Mouse (Mus musculus) stomach, embryonic 15.5 days (tissue): ENCODE data around the gene Zfp719. TPM values are rescaled to one million over a fixed set of nuclear protein-coding genes. Genes with fewer than 3 reads are reported as not detected.

Source experiments
- polyA plus RNA-seq: library from polyadenylated mRNA; unstranded; fragments of >200 nt; fragmentation: Nextera tagmentation; extraction: Ambion mirVana; gene quantifications from 2 replicates; pipeline ENCODE4 v1.2.1, GENCODE M21; 2015

Zfp719 gene
- polyA plus RNA-seq, 1 experiment from 2014 or later, result 10.3 TPM

Other genes with a start within 250 kb of the Zfp719 start
- gene Siglecf, start 228.3 kb upstream of the Zfp719 start, polyA plus RNA-seq, result 0.37 and 0.45 TPM in 2 replicates
- gene Siglecg, start 171.4 kb upstream of the Zfp719 start, polyA plus RNA-seq, result 0.28 and 0.30 TPM in 2 replicates
- 0.15 and 0.77 TPM in 2 replicates for gene Lim2, start 151.9 kb upstream of the Zfp719 start, polyA plus RNA-seq
- 3.7 and 4.4 TPM in 2 replicates for gene Nkg7, start 142.5 kb upstream of the Zfp719 start, polyA plus RNA-seq
- gene Cldnd2, start 138.8 kb upstream of the Zfp719 start, polyA plus RNA-seq, result 0.21 TPM in 1 of 2 replicates, not detected in the other
- gene Etfb, start 135.5 kb upstream of the Zfp719 start, polyA plus RNA-seq, result 353 and 355 TPM in 2 replicates
- gene Gm45233, start 135.5 kb upstream of the Zfp719 start, polyA plus RNA-seq, result 0.96 and 1.1 TPM in 2 replicates
- 6.0 and 7.7 TPM in 2 replicates for gene Vsig10l, start 116.5 kb upstream of the Zfp719 start, polyA plus RNA-seq
- 0.49 and 0.55 TPM in 2 replicates for gene Iglon5, start 89.5 kb upstream of the Zfp719 start, polyA plus RNA-seq
- not detected in 2 replicates for gene 4931406B18Rik, start 73.7 kb upstream of the Zfp719 start, polyA plus RNA-seq
- 2.1 and 2.3 TPM in 2 replicates for gene Cd33, start 35.2 kb upstream of the Zfp719 start, polyA plus RNA-seq
- 2.9 and 3.6 TPM in 2 replicates for gene Zfp658, start 17.4 kb upstream of the Zfp719 start, polyA plus RNA-seq
- gene Zfp819, start 27.6 kb downstream of the Zfp719 start, polyA plus RNA-seq, result not detected in 2 replicates
- 1.1 and 2.2 TPM in 2 replicates for gene Ceacam18, start 55.1 kb downstream of the Zfp719 start, polyA plus RNA-seq
- 1.7 and 2.0 TPM in 2 replicates for gene Siglece, start 80.6 kb downstream of the Zfp719 start, polyA plus RNA-seq
- 14.3 and 14.7 TPM in 2 replicates for gene Ctu1, start 92.4 kb downstream of the Zfp719 start, polyA plus RNA-seq
- gene Klk14, start 110.8 kb downstream of the Zfp719 start, polyA plus RNA-seq, result 0.21 TPM in 1 of 2 replicates, not detected in the other
- gene Klk13, start 133.0 kb downstream of the Zfp719 start, polyA plus RNA-seq, result 2.0 and 5.5 TPM in 2 replicates
- 0.57 and 2.4 TPM in 2 replicates for gene Klk12, start 189.3 kb downstream of the Zfp719 start, polyA plus RNA-seq
- 4.0 and 8.7 TPM in 2 replicates for gene Klk11, start 195.0 kb downstream of the Zfp719 start, polyA plus RNA-seq
- 4.1 and 17.4 TPM in 2 replicates for gene Klk10, start 201.4 kb downstream of the Zfp719 start, polyA plus RNA-seq
- gene Klk9, start 212.3 kb downstream of the Zfp719 start, polyA plus RNA-seq, result 0.17 and 0.77 TPM in 2 replicates
- gene Klk8, start 218.0 kb downstream of the Zfp719 start, polyA plus RNA-seq, result 17.8 and 24.5 TPM in 2 replicates
- not detected in 2 replicates for gene Klk7, start 231.7 kb downstream of the Zfp719 start, polyA plus RNA-seq
- 0.18 and 0.32 TPM in 2 replicates for gene Klk6, start 244.9 kb downstream of the Zfp719 start, polyA plus RNA-seq